Mouse (Mus musculus) testis, adult 2 months (tissue): ENCODE measurements around the gene Golph3.

Experiments used
- CTCF ChIP-seq: fragments of 200-500 bp; IDR thresholded peaks from 2 replicates; pipeline ENCODE4 v1.5.1; 2012; ENCODE audit warnings: low read depth, mild to moderate bottlenecking, inconsistent platforms, low read length, moderate library complexity; ENCODE audit not compliant: control insufficient read depth, insufficient read depth, insufficient replicate concordance
- POLR2A ChIP-seq: fragments of 200-500 bp; IDR thresholded peaks from 2 replicates; pipeline ENCODE4 v1.6.1; 2012; ENCODE audit warnings: low read depth, mild to moderate bottlenecking, inconsistent platforms, low read length, moderate library complexity; ENCODE audit not compliant: control insufficient read depth

GRCm38 (mm10) chr15:12368850-12369249 is 47.6 kb downstream of the Golph3 start:
- TF ChIP-seq CTCF (no peak), POLR2A (no peak)
